21 mouse cellular contexts compared by ENCODE assay signal in genomic region chr9:63501516-63501915, GRCm38 (mm10).
A peak's percentile ranks its signal among the peaks of the same experiment; 100 is the strongest.
DNase-seq lines count a peak whose midpoint lies in the region; TF ChIP-seq lines count a peak whose summit lies in the region.
"Had no signal": no experiment of that assay in that cellular context is flagged by ENCODE, and none has a peak within 500 bp of the region (broad histone marks: within the 10 kb centered on the region; RNA-seq: fewer than 3 reads in every experiment).

No protein-coding gene starts in this region.

- no peak for TF ChIP-seq POLR2A in CH12.LX (IDR thresholded peaks at IDR 0.05; ENCODE audit: low read depth, low read length)

- no peak overlapping the region for H3K9ac ChIP-seq in CH12.LX (ENCODE audit: insufficient read depth, low read depth)
- H3K9ac ChIP-seq: embryonic facial prominence, embryonic 12.5 days; forebrain, embryonic 13.5 days; forebrain, embryonic 15.5 days; forebrain, postnatal 0 days had no signal

- peaks cover 3% of the 10 kb centered on the region for H3K9me3 ChIP-seq in CH12.LX (replicated peaks; ENCODE audit: low read length)
- no peaks in the 10 kb centered on the region for H3K9me3 ChIP-seq in limb, embryonic 10.5 days (replicated peaks)
- no peaks in the 10 kb centered on the region for H3K9me3 ChIP-seq in hindbrain, embryonic 10.5 days
- H3K9me3 ChIP-seq: embryonic facial prominence, embryonic 10.5 days; embryonic facial prominence, embryonic 12.5 days; forebrain, embryonic 13.5 days; forebrain, embryonic 15.5 days had no signal

- H3K4me1 ChIP-seq in CH12.LX (ENCODE audit: control insufficient read depth in 1 of 2, insufficient read depth in 2 of 2) = peaks cover 12 to 50% of the 10 kb centered on the region in 2 experiments
- H3K4me1 ChIP-seq in limb, embryonic 10.5 days = no peaks in the 10 kb centered on the region; the same call in 1 of the 2 replicates
- no peaks in the 10 kb centered on the region for H3K4me1 ChIP-seq in hindbrain, embryonic 10.5 days (replicated peaks)
- H3K4me1 ChIP-seq: embryonic facial prominence, embryonic 10.5 days; embryonic facial prominence, embryonic 12.5 days; forebrain, embryonic 13.5 days; forebrain, embryonic 15.5 days had no signal

- TF ChIP-seq RAD21 in CH12.LX (IDR thresholded peaks at IDR 0.05; ENCODE audit: low read depth, low read length) = no peak

- dilution Hi-C loops in CH12.LX (cut with MboI; ENCODE audit: extremely low pct_ligation_motif_present, extremely low pct_unique_long_range_greater_than_20kb, low sequenced_read_pairs) = no loop called here

- in situ Hi-C loops in CH12.LX (cut with MboI; ENCODE audit: low pct_ligation_motif_present, low pct_unique_long_range_greater_than_20kb, low sequenced_read_pairs) = no loop called here

- no peak overlapping the region for H3K4me3 ChIP-seq in CH12.LX (replicated peaks in 1 of 3; ENCODE audit: low read depth in 2 of 3, low read length in 2 of 3, poor library complexity in 1 of 3)
- no peak overlapping the region for H3K4me3 ChIP-seq in limb, embryonic 10.5 days
- H3K4me3 ChIP-seq in hindbrain, embryonic 10.5 days = no peak overlapping the region
- H3K4me3 ChIP-seq: embryonic facial prominence, embryonic 10.5 days; embryonic facial prominence, embryonic 12.5 days; erythroblast, embryonic 14.5 days; forebrain, embryonic 13.5 days; forebrain, embryonic 15.5 days had no signal

- TF ChIP-seq EP300 in CH12.LX (IDR thresholded peaks at IDR 0.05; ENCODE audit: low read length) = 0 out of 2 replicates have a peak, but pooled peaks have one; percentile 23

- no peak overlapping the region for H3K27ac ChIP-seq in CH12.LX (ENCODE audit: insufficient read depth, low read depth)
- H3K27ac ChIP-seq in limb, embryonic 10.5 days = no peak overlapping the region
- H3K27ac ChIP-seq in hindbrain, embryonic 10.5 days = no peak overlapping the region
- H3K27ac ChIP-seq: embryonic facial prominence, embryonic 10.5 days; embryonic facial prominence, embryonic 12.5 days; forebrain, embryonic 13.5 days; forebrain, embryonic 15.5 days had no signal

- no peaks in the 10 kb centered on the region for H3K79me2 ChIP-seq in CH12.LX (replicated peaks; ENCODE audit: control insufficient read depth, extremely low read depth, insufficient read depth, poor library complexity, severe bottlenecking)

- DNase-seq in CH12.LX (ENCODE audit: extremely low read depth) (no peak), NIH3T3 (ENCODE audit: low read depth) (peak; percentile 5)
- DNase-seq in fibroblast of lung, adult 2 months (ENCODE audit: low read depth) = peak; percentile 73
- DNase-seq in T-cell, adult 2 months (ENCODE audit: low spot score) = no peak
- DNase-seq in limb, embryonic 10.5 days (ENCODE audit: low spot score) = no peak
- DNase-seq in hindbrain, embryonic 10.5 days (ENCODE audit: low spot score) = no peak
- DNase-seq: adrenal gland, adult 8-10 months; adrenal gland, postnatal 14 days; adrenal gland, postnatal 36 days; B cell, adult 2 months; cerebellum, adult 11-12 months; cerebellum, adult 2 months; cerebellum, adult 9-10 months; cerebellum, postnatal 10 days; cerebellum, postnatal 25 days; forebrain, postnatal 0 days had no signal

- H3K36me3 ChIP-seq in CH12.LX (replicated peaks in 1 of 2; ENCODE audit: control insufficient read depth in 1 of 2, insufficient read depth in 1 of 2, low read length in 1 of 2) = no peaks in the 10 kb centered on the region
- no peaks in the 10 kb centered on the region for H3K36me3 ChIP-seq in limb, embryonic 10.5 days
- no peaks in the 10 kb centered on the region for H3K36me3 ChIP-seq in hindbrain, embryonic 10.5 days
- H3K36me3 ChIP-seq: embryonic facial prominence, embryonic 10.5 days; embryonic facial prominence, embryonic 12.5 days; forebrain, embryonic 15.5 days had no signal

- no peaks in the 10 kb centered on the region for H3K27me3 ChIP-seq in CH12.LX (replicated peaks)
- H3K27me3 ChIP-seq in limb, embryonic 10.5 days (ENCODE audit: low read depth, poor library complexity, severe bottlenecking) = 0 out of 2 replicates have a peak, but pooled peaks cover 4% of the 10 kb centered on the region
- no peaks in the 10 kb centered on the region for H3K27me3 ChIP-seq in hindbrain, embryonic 10.5 days (ENCODE audit: insufficient read depth, poor library complexity, severe bottlenecking)

- TF ChIP-seq CTCF in CH12.LX (conservative IDR thresholded peaks at IDR 0.05 in 1 of 2, IDR thresholded peaks at IDR 0.05 in 1 of 2; ENCODE audit: low read depth in 2 of 2, low read length in 2 of 2) = no peak

- WGBS in limb, embryonic 10.5 days = 93% methylated on average over 1 of the region's 1 CpGs
- WGBS in hindbrain, embryonic 10.5 days = 94% methylated on average over 1 of the region's 1 CpGs

- H3K4me2 ChIP-seq in CH12.LX (ENCODE audit: insufficient read depth, low read depth, poor library complexity, severe bottlenecking) = no peak overlapping the region
- H3K4me2 ChIP-seq: embryonic facial prominence, embryonic 12.5 days; forebrain, embryonic 13.5 days; forebrain, embryonic 15.5 days had no signal

TF ChIP-seq in CH12.LX, 34 proteins besides CTCF, POLR2A, EP300 and RAD21:
- TF ChIP-seq USF2 (conservative IDR thresholded peaks at IDR 0.05; ENCODE audit: low read depth, low read length) = no peak
- no peak for TF ChIP-seq E2F4 (IDR thresholded peaks at IDR 0.05; ENCODE audit: insufficient replicate concordance, low read depth, low read length)
- 0 out of 2 replicates have a peak, but pooled peaks have one; percentile 47 for TF ChIP-seq MAFK (IDR thresholded peaks at IDR 0.05; ENCODE audit: insufficient replicate concordance, low read length)
- no peak for TF ChIP-seq MAX (IDR thresholded peaks at IDR 0.05; ENCODE audit: low read length)
- TF ChIP-seq UBTF (IDR thresholded peaks at IDR 0.05; ENCODE audit: low read depth, low read length) = no peak
- TF ChIP-seq POLR2AphosphoS2 (IDR thresholded peaks at IDR 0.05; ENCODE audit: low read depth, low read length) = no peak
- TF ChIP-seq ZMIZ1 (IDR thresholded peaks at IDR 0.05; ENCODE audit: low read depth, low read length) = no peak
- TF ChIP-seq ZNF384 (IDR thresholded peaks at IDR 0.05; ENCODE audit: low read depth, low read length) = no peak
- TF ChIP-seq JUND (conservative IDR thresholded peaks at IDR 0.05; ENCODE audit: low read depth, low read length) = no peak
- peak; percentile 21; the same call in 1 of the 2 replicates for TF ChIP-seq IRF4 (IDR thresholded peaks at IDR 0.05; ENCODE audit: low read depth, low read length)
TF ChIP-seq in CH12.LX: peak in this region for 2.

Comparison
In these comparisons a context has a peak if more than half of its experiments do, and no peak if none do; other contexts are left out.
1. DNase-seq: peak in NIH3T3 (single experiment) and fibroblast of lung, adult 2 months (single experiment); none in CH12.LX (single experiment), T-cell, adult 2 months (single experiment), limb, embryonic 10.5 days (single experiment) and hindbrain, embryonic 10.5 days (single experiment).